Mouse (Mus musculus) retina, embryonic 14.5 days (tissue): Measurements from ENCODE around the gene Unc45b.
A peak's percentile ranks its signal among the peaks of the same experiment; 100 is the strongest.
"Not testable (repeated sequence)": the region's sequence is repeated elsewhere in the genome, so short reads cannot be mapped to it uniquely, and the experiment has no call there.

Experiments
- DNase-seq: peaks from one replicate; pipeline ENCODE4 v3.0.0-alpha.2; 2015; ENCODE audit warnings: low spot score

The Unc45b gene

GRCm38 (mm10) chr11:82947457-82947856 is 37.1 kb downstream of the Unc45b start:
- DNase-seq: no peak

- no peak for DNase-seq
Observed at GRCm38 (mm10) chr11:82949036-82949435, 38.7 kb downstream of the Unc45b start.

GRCm38 (mm10) chr11:82950736-82951481 is 40.6 kb downstream of the Unc45b start, which contains the start of gene Slfn5:
Gene Slfn5, plus strand, starts transcription at chr11:82951349.
- DNase-seq: no peak

GRCm38 (mm10) chr11:82951865-82952611 is 41.7 kb downstream of the Unc45b start:
- peak; percentile 29 for DNase-seq

- DNase-seq: no peak
Observed at GRCm38 (mm10) chr11:82952612-82953542, 42.5 kb downstream of the Unc45b start.

GRCm38 (mm10) chr11:82954631-82955030 is 44.3 kb downstream of the Unc45b start:
- DNase-seq: no peak

GRCm38 (mm10) chr11:82956925-82957324 is 46.6 kb downstream of the Unc45b start:
- no peak for DNase-seq

GRCm38 (mm10) chr11:82959613-82960012 is 49.3 kb downstream of the Unc45b start:
- DNase-seq: peak; percentile 62

- DNase-seq: no peak
Observed at GRCm38 (mm10) chr11:82961743-82962142, 51.4 kb downstream of the Unc45b start.

- no peak for DNase-seq
Observed at GRCm38 (mm10) chr11:82962215-82962614, 51.9 kb downstream of the Unc45b start.

GRCm38 (mm10) chr11:82970712-82971589 is 60.6 kb downstream of the Unc45b start:
- DNase-seq: peak; percentile 72

- DNase-seq: no peak
Observed at GRCm38 (mm10) chr11:82971590-82971974, 61.2 kb downstream of the Unc45b start.

GRCm38 (mm10) chr11:82973916-82974315 is 63.6 kb downstream of the Unc45b start:
- no peak for DNase-seq

- not testable (repeated sequence) for DNase-seq
Observed at GRCm38 (mm10) chr11:82982409-82982808, 72.1 kb downstream of the Unc45b start.

- DNase-seq: no peak
Observed at GRCm38 (mm10) chr11:82983193-82983592, 72.8 kb downstream of the Unc45b start.

- no peak for DNase-seq
Observed at GRCm38 (mm10) chr11:82987621-82988020, 77.3 kb downstream of the Unc45b start.

GRCm38 (mm10) chr11:82989357-82989756 is 79.0 kb downstream of the Unc45b start:
- no peak for DNase-seq

- DNase-seq: peak; percentile 56
Observed at GRCm38 (mm10) chr11:82990612-82991385, 80.4 kb downstream of the Unc45b start.

GRCm38 (mm10) chr11:82991469-82992166 is 81.3 kb downstream of the Unc45b start, which contains the start of gene Slfn9:
Gene Slfn9, minus strand, starts transcription at chr11:82991830.
- DNase-seq: peak; percentile 25
